Mouse (Mus musculus) lung, postnatal 0 days (tissue): ENCODE measurements at regions not wholly inside any gene's neighbourhood (a gene's known extent, or its start where the extent isn't known, plus 50 kb on each side); places are given as distances from the start of the nearest gene placed in this dataset.
A peak's percentile ranks its signal among the peaks of the same experiment; 100 is the strongest.

ENCODE experiments used
- ATAC-seq: fragments of 200-750 bp; cut with Nextera tagmentation; 2 replicates; pipeline ENCODE4 v1.8.0; 2017; ENCODE audit warnings: moderate library complexity
- DNase-seq: peaks from one replicate; pipeline ENCODE4 v3.0.0-alpha.2; 2016; ENCODE audit warnings: low spot score
- H3K27ac ChIP-seq: fragments of 300-500 bp; sonication (generic); 2 replicates; pipeline ENCODE4 v1.5.1; 2014; ENCODE audit warnings: antibody characterized with exemption, mild to moderate bottlenecking, low read length, mixed read lengths
- H3K27me3 ChIP-seq: fragments of 300-500 bp; sonication (generic); replicated peaks from 2 replicates; pipeline ENCODE4 v1.6.1; 2014; ENCODE audit warnings: low read length, mixed read lengths; ENCODE audit not compliant: insufficient read depth
- H3K36me3 ChIP-seq: fragments of 300-500 bp; sonication (generic); 2 replicates; pipeline ENCODE4 v1.6.1; 2014; ENCODE audit warnings: low read length, mixed read lengths; ENCODE audit not compliant: insufficient read depth
- H3K4me1 ChIP-seq: fragments of 300-500 bp; sonication (generic); 2 replicates; pipeline ENCODE4 v1.6.1; 2014; ENCODE audit warnings: antibody characterized with exemption, low read depth, low read length, mixed read lengths; ENCODE audit not compliant: insufficient read depth
- H3K4me2 ChIP-seq: fragments of 300-500 bp; sonication (generic); replicated peaks from 2 replicates; pipeline ENCODE4 v1.6.1; 2014; ENCODE audit warnings: low read depth, mild to moderate bottlenecking, low read length, moderate library complexity, mixed read lengths
- H3K4me3 ChIP-seq: fragments of 300-500 bp; sonication (generic); 2 replicates; pipeline ENCODE4 v1.5.1; 2014; ENCODE audit warnings: low read depth, low read length
- H3K9ac ChIP-seq: fragments of 300-500 bp; sonication (generic); replicated peaks from 2 replicates; pipeline ENCODE4 v1.6.1; 2014; ENCODE audit warnings: low read depth, mild to moderate bottlenecking
- H3K9me3 ChIP-seq: fragments of 300-500 bp; sonication (generic); 2 replicates; pipeline ENCODE4 v1.6.1; 2016; ENCODE audit warnings: low read length, mixed read lengths
- CTCF ChIP-seq: IDR thresholded peaks from 2 replicates; pipeline ENCODE4 v1.5.1; 2016; ENCODE audit warnings: antibody characterized with exemption, mild to moderate bottlenecking
- EP300 ChIP-seq: IDR thresholded peaks from 2 replicates; pipeline ENCODE4 v1.6.1; 2016; ENCODE audit warnings: antibody characterized with exemption, mild to moderate bottlenecking, control low read depth
- WGBS: fragments of 180-500 bp; shearing (Covaris S2); extraction: QIAGEN DNeasy Blood & Tissue Kit; methylation state at CpG from one replicate; pipeline ENCODE4 v1.1.7; 2014; 5-methylcytosine and 5-hydroxymethylcytosine counted together

GRCm38 (mm10) chr12:9232431-9232830 is 202.6 kb downstream of the Ttc32 start:
- H3K27ac ChIP-seq, result no peak overlapping the region
- H3K9me3 ChIP-seq, result no peaks in the 10 kb centered on the region
- H3K4me2 ChIP-seq, result no peak overlapping the region
- ATAC-seq (no peak), DNase-seq (no peak)
- no peak overlapping the region for H3K9ac ChIP-seq
- TF ChIP-seq CTCF (no peak), EP300 (no peak)
- H3K4me1 ChIP-seq, result no peaks in the 10 kb centered on the region
- no peaks in the 10 kb centered on the region for H3K27me3 ChIP-seq
- no peaks in the 10 kb centered on the region for H3K36me3 ChIP-seq
- H3K4me3 ChIP-seq, result no peak overlapping the region

GRCm38 (mm10) chr12:9235866-9236265 is 206.1 kb downstream of the Ttc32 start:
- peak; percentile 28; the same call in 1 of the 2 replicates for ATAC-seq
- WGBS, result 61% methylated on average over 4 of the region's 4 CpGs
- no peaks in the 10 kb centered on the region for H3K9me3 ChIP-seq

DNA sequence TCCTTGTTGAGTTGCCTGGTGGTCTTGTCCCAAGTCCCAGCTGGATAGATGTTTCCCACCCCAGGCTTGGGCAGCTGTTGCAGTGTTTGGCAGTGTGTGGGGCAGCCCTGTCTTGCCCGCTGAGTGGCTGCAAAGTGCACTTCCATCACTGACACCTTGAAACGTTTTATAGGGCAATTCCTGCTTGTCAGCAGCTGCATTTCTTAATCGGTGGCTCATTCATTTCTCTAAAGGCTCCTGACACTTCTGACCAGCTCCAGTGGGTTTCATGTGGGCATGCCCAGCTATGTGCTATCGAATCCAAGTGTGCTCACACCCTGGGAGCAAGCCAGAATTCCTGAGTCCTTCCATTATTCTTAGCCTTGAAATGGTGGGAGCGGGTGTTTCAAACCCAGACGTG is 207.7 kb downstream of the Ttc32 start:
- Histone ChIP-seq H3K27me3 (no peaks in the 10 kb centered on the region), H3K9me3 (no peaks in the 10 kb centered on the region), H3K4me2 (no peak overlapping the region), H3K27ac (no peak overlapping the region), H3K4me3 (no peak overlapping the region), H3K4me1 (no peaks in the 10 kb centered on the region), H3K9ac (no peak overlapping the region), H3K36me3 (no peaks in the 10 kb centered on the region)
- DNase-seq (peak; percentile 17), ATAC-seq (peak; percentile 46)
- TF ChIP-seq CTCF, result no peak
- TF ChIP-seq EP300, result no peak
- WGBS, result 37% methylated on average over 6 of the region's 6 CpGs

More at GRCm38 (mm10) chr12:9235866-9236265, 206.1 kb downstream of the Ttc32 start:
- H3K27ac ChIP-seq, result no peak overlapping the region
- DNase-seq, result peak; percentile 21
- TF ChIP-seq EP300 (no peak), CTCF (no peak)
- H3K4me2 ChIP-seq, result no peak overlapping the region
- no peaks in the 10 kb centered on the region for H3K27me3 ChIP-seq
- H3K4me1 ChIP-seq, result no peaks in the 10 kb centered on the region
- no peak overlapping the region for H3K4me3 ChIP-seq
- no peaks in the 10 kb centered on the region for H3K36me3 ChIP-seq
- no peak overlapping the region for H3K9ac ChIP-seq

DNA sequence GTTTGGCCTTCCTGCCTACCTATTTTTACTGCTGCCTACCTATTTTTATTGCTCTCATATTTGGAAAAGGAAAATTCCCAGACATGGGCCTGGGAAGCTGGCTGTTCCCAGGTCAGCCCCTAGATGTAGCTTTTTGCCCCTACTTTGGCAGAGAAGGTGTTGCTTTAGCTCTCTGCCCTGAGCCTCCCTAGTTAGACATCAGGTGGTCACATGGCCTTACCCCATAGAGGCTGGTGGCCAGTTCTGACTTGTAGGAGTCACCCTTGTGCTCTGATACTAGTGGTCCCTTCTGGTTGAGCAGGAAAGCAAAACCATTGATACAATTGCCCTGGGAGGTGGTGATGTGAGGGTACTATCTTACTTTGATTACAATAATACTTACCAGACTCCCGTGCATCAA is 208.2 kb downstream of the Ttc32 start:
- whole genome bisulfite sequencing, result 57% methylated on average over 1 of the region's 1 CpGs
- no peaks in the 10 kb centered on the region for H3K27me3 ChIP-seq
- H3K9ac ChIP-seq, result no peak overlapping the region
- no peak overlapping the region for H3K4me3 ChIP-seq
- no peak for DNase-seq
- H3K36me3 ChIP-seq, result no peaks in the 10 kb centered on the region
- no peak overlapping the region for H3K27ac ChIP-seq
- H3K4me1 ChIP-seq, result no peaks in the 10 kb centered on the region
- no peak overlapping the region for H3K4me2 ChIP-seq
- ATAC-seq, result no peak
- TF ChIP-seq EP300, result no peak
- TF ChIP-seq CTCF, result no peak
- H3K9me3 ChIP-seq, result no peaks in the 10 kb centered on the region

- H3K4me2 ChIP-seq, result no peak overlapping the region
- WGBS, result 45% methylated on average over 5 of the region's 5 CpGs
- H3K4me3 ChIP-seq, result no peak overlapping the region
- H3K27me3 ChIP-seq, result no peaks in the 10 kb centered on the region
- H3K4me1 ChIP-seq, result no peaks in the 10 kb centered on the region
- DNase-seq (peak; percentile 5), ATAC-seq (no peak)
- no peak overlapping the region for H3K27ac ChIP-seq
- no peak for TF ChIP-seq EP300
- no peak for TF ChIP-seq CTCF
- no peaks in the 10 kb centered on the region for H3K36me3 ChIP-seq
- H3K9me3 ChIP-seq, result no peaks in the 10 kb centered on the region
- H3K9ac ChIP-seq, result no peak overlapping the region
Measured at GRCm38 (mm10) chr12:9247506-9247905, 217.7 kb downstream of the Ttc32 start.

DNA sequence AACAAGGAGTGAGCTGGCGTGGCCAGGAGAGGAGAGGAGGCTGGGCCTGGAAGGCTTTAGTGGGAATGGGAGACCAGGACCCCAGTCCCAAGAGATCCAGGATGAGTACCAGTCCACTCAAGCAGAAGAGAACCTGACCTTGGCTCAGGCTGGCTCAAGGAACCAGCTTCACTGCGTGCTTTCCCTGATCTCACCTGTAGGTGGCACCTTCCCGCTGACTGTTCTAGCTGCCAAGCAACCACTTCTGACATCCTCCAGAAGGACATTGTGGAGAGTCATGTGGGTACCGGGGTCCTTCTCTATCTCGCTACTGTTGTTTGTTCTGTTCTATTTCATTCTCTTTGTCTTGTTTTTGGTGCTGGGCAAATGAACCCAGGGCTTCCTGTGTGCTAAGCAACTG is 222.0 kb downstream of the Ttc32 start:
- Histone ChIP-seq H3K4me1 (no peaks in the 10 kb centered on the region), H3K36me3 (no peaks in the 10 kb centered on the region), H3K27ac (no peak overlapping the region), H3K4me2 (no peak overlapping the region), H3K9me3 (no peaks in the 10 kb centered on the region), H3K27me3 (no peaks in the 10 kb centered on the region), H3K4me3 (no peak overlapping the region), H3K9ac (no peak overlapping the region)
- TF ChIP-seq EP300 (no peak), CTCF (peak; percentile 79)
- DNase-seq (peak; percentile 58), ATAC-seq (0 out of 2 replicates have a peak, but pooled peaks have one; percentile 17)
- 18% methylated on average over 5 of the region's 5 CpGs for WGBS
